Mouse (Mus musculus) stomach, embryonic 15.5 days (tissue): ENCODE results near the gene Sox10. TPM values are rescaled to one million over a fixed set of nuclear protein-coding genes. Genes with fewer than 3 reads are reported as not detected.

Experiments
- ATAC-seq: fragments of 200-750 bp; cut with Nextera tagmentation; 2 replicates; pipeline ENCODE4 v1.8.0; 2017; ENCODE audit warnings: low read depth, moderate number of reproducible peaks, moderate TSS enrichment; ENCODE audit not compliant: insufficient read depth, low FRiP score
- H3K27ac ChIP-seq: fragments of 300-500 bp; sonication (generic); 2 replicates; pipeline ENCODE4 v1.5.1; 2015; ENCODE audit warnings: mild to moderate bottlenecking, inconsistent platforms
- H3K27me3 ChIP-seq: fragments of 300-500 bp; sonication (generic); replicated peaks from 2 replicates; pipeline ENCODE4 v1.6.1; 2015; ENCODE audit warnings: inconsistent platforms
- H3K36me3 ChIP-seq: fragments of 300-500 bp; sonication (generic); 2 replicates; pipeline ENCODE4 v1.6.1; 2015; ENCODE audit warnings: inconsistent platforms
- H3K4me1 ChIP-seq: fragments of 300-500 bp; sonication (generic); 2 replicates; pipeline ENCODE4 v1.6.1; 2015; ENCODE audit warnings: inconsistent platforms
- H3K4me2 ChIP-seq: fragments of 300-500 bp; sonication (generic); 2 replicates; pipeline ENCODE4 v1.6.1; 2015; ENCODE audit warnings: mild to moderate bottlenecking, inconsistent platforms
- H3K4me3 ChIP-seq: fragments of 300-500 bp; sonication (generic); replicated peaks from 2 replicates; pipeline ENCODE4 v1.5.1; 2015; ENCODE audit warnings: inconsistent platforms
- H3K9ac ChIP-seq: fragments of 300-500 bp; sonication (generic); 2 replicates; pipeline ENCODE4 v1.6.1; 2015; ENCODE audit warnings: inconsistent platforms
- H3K9me3 ChIP-seq: fragments of 300-500 bp; sonication (generic); 2 replicates; pipeline ENCODE4 v1.6.1; 2016; ENCODE audit warnings: inconsistent platforms
- WGBS: fragments of 180-500 bp; shearing (Covaris S2); methylation state at CpG from one replicate; pipeline ENCODE4 v1.1.7; 2015; 5-methylcytosine and 5-hydroxymethylcytosine counted together
- polyA plus RNA-seq: library from polyadenylated mRNA; unstranded; fragments of >200 nt; fragmentation: Nextera tagmentation; extraction: Ambion mirVana; gene quantifications from 2 replicates; pipeline ENCODE4 v1.2.1, GENCODE M21; 2015

Gene Sox10
- polyA plus RNA-seq, 1 experiment from 2014 or later, result 9.7 TPM

GRCm38 (mm10) chr15:79119491-79119890 lies 45.5 kb downstream of the Sox10 start:
- 84% methylated on average over 9 of the region's 9 CpGs for WGBS
- Histone ChIP-seq H3K4me2 (no peak overlapping the region), H3K9me3 (no peaks in the 10 kb centered on the region), H3K27me3 (no peaks in the 10 kb centered on the region), H3K36me3 (peaks cover 29% of the 10 kb centered on the region), H3K9ac (no peak overlapping the region), H3K4me1 (no peaks in the 10 kb centered on the region), H3K4me3 (no peak overlapping the region), H3K27ac (no peak overlapping the region)
- ATAC-seq, result no peak

DNA sequence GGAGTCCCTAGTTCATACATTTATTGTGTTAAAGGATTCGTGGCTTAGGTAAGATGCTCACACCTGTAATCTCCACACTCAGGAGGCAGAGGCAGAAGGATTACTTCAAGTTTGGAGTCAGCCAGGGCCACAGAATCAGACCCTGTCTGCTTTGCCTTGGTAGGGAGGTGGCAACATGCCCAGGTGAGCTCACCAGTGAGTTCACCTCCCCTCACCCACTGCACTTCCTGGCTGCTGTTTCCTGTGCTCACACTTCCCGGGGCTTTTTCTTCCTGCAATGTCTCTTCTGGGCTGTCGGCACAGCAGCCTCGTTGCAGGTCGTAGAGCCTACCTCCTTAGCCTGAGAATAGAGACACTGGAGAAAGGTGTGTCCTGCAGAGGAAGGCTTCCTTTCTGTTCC lies 49.8 kb downstream of the Sox10 start:
- no peak overlapping the region for H3K4me2 ChIP-seq
- 53% methylated on average over 5 of the region's 5 CpGs for WGBS
- H3K27ac ChIP-seq, result no peak overlapping the region
- peaks cover 15% of the 10 kb centered on the region for H3K4me1 ChIP-seq
- H3K36me3 ChIP-seq, result peaks cover 11% of the 10 kb centered on the region
- no peak overlapping the region for H3K9ac ChIP-seq
- no peaks in the 10 kb centered on the region for H3K9me3 ChIP-seq
- no peaks in the 10 kb centered on the region for H3K27me3 ChIP-seq
- no peak overlapping the region for H3K4me3 ChIP-seq
- ATAC-seq, result no peak

- 41% methylated on average over 4 of the region's 4 CpGs for WGBS
- Histone ChIP-seq H3K36me3 (0 out of 2 replicates have a peak, but pooled peaks cover 7% of the 10 kb centered on the region), H3K27ac (peak overlapping the region; percentile 23; the same call in 1 of the 2 replicates), H3K9me3 (no peaks in the 10 kb centered on the region), H3K4me2 (peak overlapping the region; percentile 95), H3K4me1 (peaks cover 29% of the 10 kb centered on the region), H3K9ac (no peak overlapping the region), H3K27me3 (no peaks in the 10 kb centered on the region), H3K4me3 (peak overlapping the region; percentile 95; the same call in 1 of the 2 replicates)
- no peak for ATAC-seq
These were observed 53.3 kb downstream of the Sox10 start for GRCm38 (mm10) chr15:79111774-79112173.

DNA sequence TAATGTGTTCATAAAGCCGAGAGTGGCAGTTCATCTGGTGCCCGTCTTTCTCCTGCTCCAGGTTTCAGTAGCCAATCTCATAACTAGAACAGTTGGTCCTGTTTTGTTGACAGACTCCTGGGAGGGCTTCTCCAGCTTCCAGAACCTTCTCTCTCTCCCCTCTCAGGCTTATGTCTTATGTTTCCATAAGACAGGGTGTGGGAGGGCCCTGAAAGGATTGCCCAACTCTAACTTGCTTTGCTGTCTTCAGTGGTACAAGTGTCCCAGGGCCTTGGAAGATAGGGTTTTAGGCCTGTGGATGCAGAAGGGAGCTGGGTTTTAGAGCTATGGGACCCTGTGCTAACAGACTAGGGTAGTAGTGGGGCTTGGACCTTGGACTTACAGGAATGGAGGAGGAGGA lies 54.5 kb downstream of the Sox10 start:
- Histone ChIP-seq H3K36me3 (0 out of 2 replicates have a peak, but pooled peaks cover 7% of the 10 kb centered on the region), H3K4me1 (peaks cover 29% of the 10 kb centered on the region), H3K4me2 (peak overlapping the region; percentile 95), H3K9me3 (no peaks in the 10 kb centered on the region), H3K4me3 (peak overlapping the region; percentile 95), H3K27me3 (no peaks in the 10 kb centered on the region), H3K27ac (no peak overlapping the region; the same call in 1 of the 2 replicates), H3K9ac (peak overlapping the region; percentile 19; the same call in 1 of the 2 replicates)
- WGBS, result 71% methylated on average over 2 of the region's 2 CpGs
- ATAC-seq, result no peak

DNA sequence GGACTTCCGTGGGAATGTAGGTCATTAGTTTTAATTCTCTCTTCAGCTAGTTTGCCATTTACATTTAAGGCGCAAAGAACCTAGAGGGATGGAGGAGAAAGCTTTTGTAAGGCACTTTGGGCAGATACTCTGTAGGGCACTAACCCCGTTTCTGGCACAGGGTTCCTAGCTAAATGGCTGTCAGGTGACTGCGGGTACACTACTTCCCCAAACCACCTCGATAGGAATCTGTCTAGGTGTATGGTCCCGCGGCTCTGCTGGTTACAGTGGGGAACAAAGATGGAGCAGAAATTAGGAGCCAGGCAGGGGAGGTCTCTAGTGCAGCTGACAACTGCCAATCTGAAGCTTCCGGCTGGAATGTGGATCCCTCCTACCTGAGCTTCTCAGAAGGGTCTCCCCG lies 55.0 kb downstream of the Sox10 start:
- H3K9me3 ChIP-seq, result no peaks in the 10 kb centered on the region
- H3K4me2 ChIP-seq, result peak overlapping the region; percentile 95
- peak overlapping the region; percentile 96 for H3K9ac ChIP-seq
- H3K27ac ChIP-seq, result peak overlapping the region; percentile 90
- peaks cover 29% of the 10 kb centered on the region for H3K4me1 ChIP-seq
- H3K4me3 ChIP-seq, result peak overlapping the region; percentile 95
- WGBS, result 22% methylated on average over 9 of the region's 9 CpGs
- H3K36me3 ChIP-seq, result 0 out of 2 replicates have a peak, but pooled peaks cover 5% of the 10 kb centered on the region
- ATAC-seq, result no peak
- H3K27me3 ChIP-seq, result no peaks in the 10 kb centered on the region

DNA sequence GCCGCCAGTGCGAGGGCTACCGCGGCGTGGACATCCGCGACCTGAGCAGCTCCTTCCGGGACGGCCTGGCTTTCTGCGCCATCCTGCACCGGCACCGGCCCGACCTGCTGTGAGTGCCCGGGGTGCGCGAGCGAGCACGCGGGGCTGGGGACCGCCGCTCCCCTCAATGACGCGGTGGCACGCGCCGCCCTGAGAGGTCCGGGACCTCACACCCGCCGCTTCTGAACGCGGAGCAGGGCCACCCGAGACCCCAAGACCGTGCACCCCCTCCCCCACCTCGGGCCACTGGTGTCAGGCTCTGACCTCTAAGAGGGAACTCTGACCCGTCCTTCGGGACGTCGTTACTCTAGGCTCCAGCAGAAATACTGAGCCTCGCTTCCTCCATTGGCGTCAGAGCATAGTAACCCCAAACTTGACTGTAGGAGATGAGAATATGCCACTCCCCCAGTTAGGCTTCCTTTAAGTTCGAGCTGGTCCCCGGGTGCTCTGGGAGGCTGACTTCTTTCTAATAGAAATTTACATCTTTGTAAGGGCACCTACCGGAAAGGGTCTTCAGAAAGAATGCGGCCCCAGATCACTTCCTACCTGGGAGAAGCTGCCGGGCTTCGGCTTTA lies 55.6 kb downstream of the Sox10 start:
- peak overlapping the region; percentile 95 for H3K4me3 ChIP-seq
- no peaks in the 10 kb centered on the region for H3K36me3 ChIP-seq
- peak overlapping the region; percentile 96 for H3K9ac ChIP-seq
- H3K9me3 ChIP-seq, result no peaks in the 10 kb centered on the region
- ATAC-seq, result peak; percentile 51
- H3K27me3 ChIP-seq, result no peaks in the 10 kb centered on the region
- WGBS, result under 1% methylated on average over 46 of the region's 46 CpGs
- H3K4me1 ChIP-seq, result peaks cover 29% of the 10 kb centered on the region
- H3K4me2 ChIP-seq, result peak overlapping the region; percentile 95
- peak overlapping the region; percentile 90 for H3K27ac ChIP-seq

GRCm38 (mm10) chr15:79108421-79109320 lies 56.4 kb downstream of the Sox10 start, which contains the start of gene Micall1:
TSS of gene Micall1 (plus strand) at chr15:79108898.
- H3K4me1 ChIP-seq, result peaks cover 29% of the 10 kb centered on the region
- H3K27ac ChIP-seq, result peak within 1 kb of the TSS; percentile 90
- WGBS, result under 1% methylated on average over 34 of the region's 85 CpGs
- peak within 1 kb of the TSS; percentile 95 for H3K4me3 ChIP-seq
- no peaks in the 10 kb centered on the region for H3K36me3 ChIP-seq
- H3K9ac ChIP-seq, result peak within 1 kb of the TSS; percentile 96
- no peaks in the 10 kb centered on the region for H3K27me3 ChIP-seq
- peak within 1 kb of the TSS; percentile 95 for H3K4me2 ChIP-seq
- no peaks in the 10 kb centered on the region for H3K9me3 ChIP-seq
- ATAC-seq, result peak; percentile 82

DNA sequence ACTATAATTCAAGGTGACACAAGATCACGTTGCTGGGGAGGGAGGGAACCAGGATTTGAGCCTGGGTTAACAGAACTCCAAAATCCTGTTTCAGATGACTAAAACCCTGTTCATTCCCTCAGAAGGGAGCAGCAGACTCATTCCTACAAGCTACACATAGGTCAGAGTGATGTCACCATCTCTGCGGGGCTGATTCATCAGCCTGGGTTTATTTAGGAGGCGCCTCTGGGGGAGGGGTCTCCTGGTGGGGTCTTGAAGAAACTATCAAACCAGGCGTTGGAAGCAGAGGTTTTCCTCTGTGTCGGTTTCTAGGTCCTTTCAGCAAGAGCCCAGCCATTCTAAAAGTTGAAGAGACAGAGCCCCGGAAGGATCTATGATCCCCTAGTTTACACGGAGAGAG lies 57.1 kb downstream of the Sox10 start:
- no peaks in the 10 kb centered on the region for H3K36me3 ChIP-seq
- peak overlapping the region; percentile 90 for H3K27ac ChIP-seq
- peak overlapping the region; percentile 95 for H3K4me3 ChIP-seq
- H3K4me1 ChIP-seq, result peaks cover 29% of the 10 kb centered on the region
- H3K4me2 ChIP-seq, result peak overlapping the region; percentile 95
- ATAC-seq, result no peak
- no peaks in the 10 kb centered on the region for H3K27me3 ChIP-seq
- H3K9ac ChIP-seq, result no peak overlapping the region; the same call in 1 of the 2 replicates
- WGBS, result 20% methylated on average over 7 of the region's 7 CpGs
- no peaks in the 10 kb centered on the region for H3K9me3 ChIP-seq

DNA sequence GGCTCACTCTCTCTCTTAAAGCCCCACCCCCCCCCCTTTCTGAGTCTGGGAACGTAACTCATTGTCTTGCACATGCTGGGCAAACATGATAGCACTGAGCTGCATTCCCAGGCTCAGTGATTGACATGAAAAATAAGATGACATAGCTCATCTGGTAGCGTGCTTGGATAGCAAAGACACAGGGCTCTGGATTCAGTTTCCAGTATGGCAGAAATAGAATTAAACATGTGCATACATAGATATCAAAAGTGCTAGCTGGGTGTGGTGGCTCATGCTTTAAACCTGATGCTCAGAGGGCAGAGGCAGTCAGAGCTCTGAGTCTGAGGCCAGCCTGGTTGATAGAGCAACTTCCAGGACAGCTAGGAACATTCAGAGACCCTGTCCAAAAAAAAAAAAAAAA lies 59.2 kb downstream of the Sox10 start:
- Histone ChIP-seq H3K9me3 (no peaks in the 10 kb centered on the region), H3K9ac (no peak overlapping the region), H3K36me3 (no peaks in the 10 kb centered on the region), H3K4me3 (no peak overlapping the region), H3K27ac (no peak overlapping the region), H3K4me1 (peaks cover 22% of the 10 kb centered on the region), H3K4me2 (no peak overlapping the region), H3K27me3 (no peaks in the 10 kb centered on the region)
- WGBS, result 52% methylated on average over 2 of the region's 2 CpGs
- no peak for ATAC-seq

Other genes with a start within 250 kb of the Sox10 start
- gene Lgals1, start 238.5 kb downstream of the Sox10 start, polyA plus RNA-seq, result 1,300 and 1,476 TPM in 2 replicates
- 47.4 and 49.9 TPM in 2 replicates for gene Nol12, start 230.3 kb downstream of the Sox10 start, polyA plus RNA-seq
- gene Triobp, start 217.5 kb downstream of the Sox10 start, polyA plus RNA-seq, result 54.4 TPM in 2 replicates
- 546 and 587 TPM in 2 replicates for gene H1f0, start 136.8 kb downstream of the Sox10 start, polyA plus RNA-seq
- gene Galr3, start 123.4 kb downstream of the Sox10 start, polyA plus RNA-seq, result 0.68 and 0.89 TPM in 2 replicates
- gene Ankrd54, start 102.3 kb downstream of the Sox10 start, polyA plus RNA-seq, result 49.7 and 51.8 TPM in 2 replicates
- 200 and 222 TPM in 2 replicates for gene Eif3l, start 90.1 kb downstream of the Sox10 start, polyA plus RNA-seq
- 11.5 and 11.9 TPM in 2 replicates for gene Micall1, start 56.3 kb downstream of the Sox10 start, polyA plus RNA-seq
- 308 and 336 TPM in 2 replicates for gene Polr2f, start 24.2 kb downstream of the Sox10 start, polyA plus RNA-seq
- 6.7 and 6.9 TPM in 2 replicates for gene 1700088E04Rik, start 24.0 kb downstream of the Sox10 start, polyA plus RNA-seq
- 47.6 and 51.4 TPM in 2 replicates for gene Pick1, start 63.9 kb upstream of the Sox10 start, polyA plus RNA-seq
- 0.61 and 0.65 TPM in 2 replicates for gene Gm49486, start 64.2 kb upstream of the Sox10 start, polyA plus RNA-seq
- gene Slc16a8, start 89.5 kb upstream of the Sox10 start, polyA plus RNA-seq, result 0.22 and 0.28 TPM in 2 replicates
- 8.4 and 9.1 TPM in 2 replicates for gene Baiap2l2, start 120.3 kb upstream of the Sox10 start, polyA plus RNA-seq
- 16.6 and 18.9 TPM in 2 replicates for gene Pla2g6, start 163.2 kb upstream of the Sox10 start, polyA plus RNA-seq
- 5.2 and 6.6 TPM in 2 replicates for gene Maff, start 181.4 kb upstream of the Sox10 start, polyA plus RNA-seq
- gene Tmem184b, start 238.3 kb upstream of the Sox10 start, polyA plus RNA-seq, result 58.5 and 59.9 TPM in 2 replicates